Mouse (Mus musculus) MEL (cell line): ENCODE measurements around the gene Arid1b. TPM values are rescaled to one million over a fixed set of nuclear protein-coding genes. Genes with fewer than 3 reads are reported as not detected.

Experiments used
- DNase-seq: peaks from one replicate; pipeline ENCODE4 v3.0.0; 2011; ENCODE audit warnings: low read depth, low spot score
- H3K27ac ChIP-seq: 2 replicates; pipeline ENCODE4 v1.5.1; 2012; ENCODE audit warnings: low read depth, mild to moderate bottlenecking, control low read depth, low read length, moderate library complexity; ENCODE audit not compliant: control insufficient read depth
- H3K27me3 ChIP-seq, 2 experiments: fragments of 150-350 bp in 1 of 2; sonication (generic) in 1 of 2; 2 replicates each; pipeline ENCODE4 v1.6.1; 2012; ENCODE audit warnings: low read length in 2 of 2, mild to moderate bottlenecking in 2 of 2, improper control_type of control experiment in 1 of 2, moderate library complexity in 1 of 2; ENCODE audit not compliant: insufficient read depth in 2 of 2, control insufficient read depth in 1 of 2
- H3K36me3 ChIP-seq, 2 experiments: 2 replicates each; pipeline ENCODE4 v1.6.1; 2012 to 2014; ENCODE audit warnings: low read length in 2 of 2, improper control_type of control experiment in 1 of 2, inconsistent platforms in 1 of 2, mild to moderate bottlenecking in 1 of 2; ENCODE audit not compliant: insufficient read depth in 2 of 2, control insufficient read depth in 1 of 2
- H3K4me1 ChIP-seq, 2 experiments: fragments of 150-350 bp in 1 of 2; sonication (generic) in 1 of 2; 2 replicates each; pipeline ENCODE4 v1.6.1; 2012; ENCODE audit warnings: low read length in 2 of 2, improper control_type of control experiment in 1 of 2, mild to moderate bottlenecking in 1 of 2; ENCODE audit not compliant: insufficient read depth in 2 of 2, control insufficient read depth in 1 of 2
- H3K4me3 ChIP-seq, 2 experiments: fragments of 150-350 bp in 1 of 2; sonication (generic) in 1 of 2; 2 replicates each; pipeline ENCODE4 v1.5.1; 2012; ENCODE audit warnings: low read depth in 2 of 2, low read length in 2 of 2, mild to moderate bottlenecking in 2 of 2, moderate library complexity in 2 of 2, control low read depth in 1 of 2, improper control_type of control experiment in 1 of 2; ENCODE audit not compliant: control insufficient read depth in 1 of 2, insufficient read depth in 1 of 2
- H3K79me2 ChIP-seq: 2 replicates; pipeline ENCODE4 v1.6.1; 2012; ENCODE audit warnings: mild to moderate bottlenecking, low read length, moderate library complexity; ENCODE audit not compliant: control insufficient read depth, poor library complexity, insufficient read depth
- H3K9ac ChIP-seq: 2 replicates; pipeline ENCODE4 v1.6.1; 2012; ENCODE audit warnings: low read depth, mild to moderate bottlenecking, control low read depth, low read length, moderate library complexity; ENCODE audit not compliant: control insufficient read depth, poor library complexity, severe bottlenecking
- H3K9me3 ChIP-seq: fragments of 150-350 bp; sonication (generic); replicated peaks from 2 replicates; pipeline ENCODE4 v1.6.1; 2012; ENCODE audit warnings: mild to moderate bottlenecking, low read length, improper control_type of control experiment, moderate library complexity; ENCODE audit not compliant: insufficient read depth
- CHD2 ChIP-seq: IDR thresholded peaks from 2 replicates; pipeline ENCODE4 v1.6.1; 2011; ENCODE audit warnings: low read length, improper control_type of control experiment
- CTCF ChIP-seq, 3 experiments: IDR thresholded peaks in 2 of 3; conservative IDR thresholded peaks in 1 of 3; 2 replicates each; pipeline ENCODE4 v1.5.1; 2011 to 2012; ENCODE audit warnings: low read length in 3 of 3, low read depth in 2 of 3, mild to moderate bottlenecking in 2 of 3, improper control_type of control experiment in 1 of 3, inconsistent platforms in 1 of 3, mixed read lengths in 1 of 3, moderate library complexity in 1 of 3; ENCODE audit not compliant: control insufficient read depth in 1 of 3, insufficient read depth in 1 of 3, poor library complexity in 1 of 3, severe bottlenecking in 1 of 3
- E2F4 ChIP-seq: IDR thresholded peaks from 2 replicates; pipeline ENCODE4 v1.6.1; 2011; ENCODE audit warnings: low read depth, low read length, improper control_type of control experiment, borderline replicate concordance
- ELF1 ChIP-seq: IDR thresholded peaks from 2 replicates; pipeline ENCODE4 v1.6.1; 2014; ENCODE audit warnings: low read depth, mild to moderate bottlenecking, inconsistent platforms, low read length, improper control_type of control experiment, moderate library complexity
- GATA1 ChIP-seq: IDR thresholded peaks from 2 replicates; pipeline ENCODE4 v1.6.1; 2011; ENCODE audit warnings: low read depth, low read length, improper control_type of control experiment
- HCFC1 ChIP-seq: IDR thresholded peaks from 2 replicates; pipeline ENCODE4 v1.6.1; 2012; ENCODE audit warnings: low read depth, mild to moderate bottlenecking, inconsistent platforms, low read length, improper control_type of control experiment, moderate library complexity
- KAT2A ChIP-seq: conservative IDR thresholded peaks from 2 replicates; pipeline ENCODE4 v1.6.1; 2012; ENCODE audit warnings: low read depth, low read length, improper control_type of control experiment, inconsistent platforms
- MXI1 ChIP-seq: IDR thresholded peaks from 2 replicates; pipeline ENCODE4 v1.6.1; 2011; ENCODE audit warnings: mild to moderate bottlenecking, low read depth, low read length, improper control_type of control experiment
- MYB ChIP-seq: IDR thresholded peaks from 2 replicates; pipeline ENCODE4 v1.6.1; 2011; ENCODE audit warnings: mild to moderate bottlenecking, low read depth, low read length, improper control_type of control experiment
- MYC ChIP-seq: IDR thresholded peaks from 2 replicates; pipeline ENCODE4 v1.6.1; 2011; ENCODE audit warnings: low read depth, mild to moderate bottlenecking, low read length, improper control_type of control experiment, moderate library complexity
- POLR2A ChIP-seq, 2 experiments: IDR thresholded peaks; 2 replicates each; pipeline ENCODE4 v1.6.1; 2011 to 2012; ENCODE audit warnings: low read length in 2 of 2, mild to moderate bottlenecking in 2 of 2, control low read depth in 1 of 2, improper control_type of control experiment in 1 of 2, low read depth in 1 of 2, moderate library complexity in 1 of 2; ENCODE audit not compliant: control insufficient read depth in 1 of 2, insufficient read depth in 1 of 2, poor library complexity in 1 of 2
- RCOR1 ChIP-seq: IDR thresholded peaks from 2 replicates; pipeline ENCODE4 v1.6.1; 2012; ENCODE audit warnings: low read depth, mild to moderate bottlenecking, inconsistent platforms, low read length, improper control_type of control experiment
- SIN3A ChIP-seq: IDR thresholded peaks from 2 replicates; pipeline ENCODE4 v1.6.1; 2012; ENCODE audit warnings: low read length, improper control_type of control experiment, inconsistent platforms
- UBTF ChIP-seq: IDR thresholded peaks from 2 replicates; pipeline ENCODE4 v1.6.1; 2012; ENCODE audit warnings: low read depth, mild to moderate bottlenecking, inconsistent platforms, low read length, improper control_type of control experiment, moderate library complexity, borderline replicate concordance; ENCODE audit not compliant: insufficient read depth
- ZKSCAN1 ChIP-seq: IDR thresholded peaks from 2 replicates; pipeline ENCODE4 v1.6.1; 2012; ENCODE audit warnings: low read depth, mild to moderate bottlenecking, inconsistent platforms, low read length, improper control_type of control experiment, moderate library complexity
- polyA plus RNA-seq, 2 experiments: library from polyadenylated mRNA; stranded (reverse) in 1 of 2; unstranded in 1 of 2; fragments of >175 nt in 1 of 2; fragments of >200 nt in 1 of 2; gene quantifications; 2 replicates each; pipeline versions ENCODE4 v1.2.1 to v1.2.4; 2012; ENCODE audit warnings: low replicate concordance in 2 of 2, low read depth in 1 of 2; ENCODE audit not compliant: insufficient read length in 2 of 2, insufficient read depth in 1 of 2, missing spikeins in 1 of 2
- total RNA-seq: library from RNA; depleted of rRNA; stranded (reverse); fragments of 300-350 nt; gene quantifications from 2 replicates; pipeline ENCODE4 v1.2.3, GENCODE M21; 2012

The Arid1b gene
- total and polyA plus RNA-seq, 3 experiments: 13.4 to 17.4 TPM; not detected in 1

- Histone ChIP-seq H3K36me3 (peaks cover 0 to 23% of the 10 kb centered on the region in 2 experiments; a peak in 2 of 4 replicates), H3K27ac (no peak overlapping the region), H3K27me3 (no peaks in the 10 kb centered on the region; a peak in 1 of 4 replicates), H3K4me1 (peaks cover 7 to 10% of the 10 kb centered on the region in 2 experiments; a peak in 3 of 4 replicates), H3K4me3 (no peak overlapping the region), H3K9ac (no peak overlapping the region)
- DNase-seq: no peak
- TF ChIP-seq HCFC1 (no peak), KAT2A (no peak), CHD2 (no peak), ZKSCAN1 (no peak), MYC (no peak), GATA1 (no peak), E2F4 (no peak), UBTF (no peak)
- TF ChIP-seq, all 39 proteins: peak for 0
- Histone ChIP-seq H3K9me3 (no peaks in the 10 kb centered on the region), H3K79me2 (peaks cover 78% of the 10 kb centered on the region)
Measured at GRCm38 (mm10) chr17:5000871-5001270, 6.7 kb downstream of the Arid1b start.

DNA sequence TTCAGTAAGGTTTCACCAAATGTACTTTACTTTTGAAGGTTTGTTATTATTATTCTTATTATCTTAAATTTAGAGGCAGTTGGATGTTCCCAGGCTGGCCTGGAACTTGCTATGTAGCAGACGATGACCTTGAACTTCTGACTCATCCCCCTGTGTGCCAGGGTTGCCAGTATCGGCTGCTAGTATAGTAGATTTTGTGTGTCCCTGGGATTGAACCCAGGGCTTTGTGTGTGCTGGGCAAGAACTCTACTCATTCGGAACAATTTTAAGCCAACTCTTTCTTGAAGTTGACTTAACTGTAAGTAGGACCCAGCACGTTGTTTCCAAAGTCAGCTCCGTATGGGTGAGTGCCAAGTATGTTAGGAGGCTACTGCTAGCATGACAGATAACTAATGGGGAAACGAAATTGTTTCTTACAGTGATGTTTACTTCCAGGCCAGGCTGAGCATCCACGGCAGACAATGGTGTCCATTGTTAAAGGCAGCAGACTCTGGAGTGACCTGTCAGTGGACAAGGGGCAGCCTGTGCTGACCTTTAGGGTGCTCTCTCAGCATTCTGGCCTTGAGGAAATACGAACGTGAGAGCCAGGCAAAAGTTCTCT lies 7.5 kb downstream of the Arid1b start:
- Histone ChIP-seq H3K27ac (peak overlapping the region; percentile 42; the same call in 1 of the 2 replicates), H3K4me1 (peaks cover 7 to 10% of the 10 kb centered on the region in 2 experiments; a peak in 3 of 4 replicates), H3K36me3 (peaks cover 0 to 23% of the 10 kb centered on the region in 2 experiments; a peak in 2 of 4 replicates), H3K9ac (0 out of 2 replicates have a peak overlapping the region, but pooled peaks have one; percentile 18), H3K79me2 (peaks cover 76% of the 10 kb centered on the region), H3K27me3 (no peaks in the 10 kb centered on the region), H3K9me3 (no peaks in the 10 kb centered on the region), H3K4me3 (no peak overlapping the region)
- peak; percentile 77 for DNase-seq
- TF ChIP-seq RCOR1: no peak
- TF ChIP-seq POLR2A (IDR thresholded peaks at IDR 0.05; ENCODE audit: control insufficient read depth in 1 of 2, insufficient read depth in 1 of 2, low read depth in 1 of 2, low read length in 2 of 2, poor library complexity in 1 of 2): no peak
- no peak for TF ChIP-seq GATA1
- TF ChIP-seq ELF1: no peak
- TF ChIP-seq CTCF (IDR thresholded peaks at IDR 0.05 in 2 of 3, conservative IDR thresholded peaks at IDR 0.05 in 1 of 3; ENCODE audit: control insufficient read depth in 1 of 3, insufficient read depth in 1 of 3, low read depth in 2 of 3, low read length in 3 of 3, poor library complexity in 1 of 3, severe bottlenecking in 1 of 3): no peak
- TF ChIP-seq MXI1: peak; percentile 62; the same call in 1 of the 2 replicates
- no peak for TF ChIP-seq MYB
- TF ChIP-seq SIN3A: peak; percentile 58
